Mouse (Mus musculus) embryonic facial prominence, embryonic 11.5 days (tissue): Measurements from ENCODE around the gene Adamts18. TPM values are rescaled to one million over a fixed set of nuclear protein-coding genes. Genes with fewer than 3 reads are reported as not detected.

ENCODE experiments used
- polyA plus RNA-seq: library from polyadenylated mRNA; unstranded; fragments of >200 nt; fragmentation: Nextera tagmentation; extraction: Ambion mirVana; gene quantifications from 2 replicates; pipeline ENCODE4 v1.2.1, GENCODE M21; 2014

Gene Adamts18
- polyA plus RNA-seq, 1 experiment from 2014 or later: 3.6 TPM

Other genes starting within 250 kb of the Adamts18 start
- 8.0 and 8.3 TPM in 2 replicates for gene Mon1b, start 213.2 kb downstream of the Adamts18 start, polyA plus RNA-seq
- gene Syce1l, start 205.5 kb downstream of the Adamts18 start, polyA plus RNA-seq: not detected in 2 replicates